Mouse (Mus musculus) liver, adult (tissue): ENCODE results near the gene Pld3.

Experiments
- GATA4 ChIP-seq: IDR thresholded peaks from 2 replicates; pipeline ENCODE4 v1.6.1; 2014; ENCODE audit warnings: mild to moderate bottlenecking, low read length; ENCODE audit not compliant: insufficient replicate concordance

The Pld3 gene

GRCm38 (mm10) chr7:27541431-27541830, 11.6 kb downstream of the Pld3 start:
- TF ChIP-seq GATA4: no peak

- no peak for TF ChIP-seq GATA4
Measured at GRCm38 (mm10) chr7:27540935-27541334, 12.1 kb downstream of the Pld3 start.

GRCm38 (mm10) chr7:27540521-27540920, 12.5 kb downstream of the Pld3 start:
- TF ChIP-seq GATA4: no peak

GRCm38 (mm10) chr7:27538797-27539196, 14.2 kb downstream of the Pld3 start:
- TF ChIP-seq GATA4: no peak

GRCm38 (mm10) chr7:27537998-27538397, 15.0 kb downstream of the Pld3 start:
- no peak for TF ChIP-seq GATA4

- TF ChIP-seq GATA4: no peak
Measured at GRCm38 (mm10) chr7:27536618-27537017, 16.4 kb downstream of the Pld3 start.

GRCm38 (mm10) chr7:27535386-27535785, 17.6 kb downstream of the Pld3 start:
- no peak for TF ChIP-seq GATA4

- no peak for TF ChIP-seq GATA4
Measured at GRCm38 (mm10) chr7:27532480-27533050, 20.5 kb downstream of the Pld3 start.

GRCm38 (mm10) chr7:27531707-27532106, 21.3 kb downstream of the Pld3 start:
- TF ChIP-seq GATA4: no peak

- TF ChIP-seq GATA4: no peak
Measured at GRCm38 (mm10) chr7:27530937-27531336, 22.1 kb downstream of the Pld3 start.

- TF ChIP-seq GATA4: no peak
Measured at GRCm38 (mm10) chr7:27529070-27529469, 23.9 kb downstream of the Pld3 start.

- no peak for TF ChIP-seq GATA4
Measured at GRCm38 (mm10) chr7:27526039-27526827, 26.8 kb downstream of the Pld3 start.

GRCm38 (mm10) chr7:27523805-27524204, 29.2 kb downstream of the Pld3 start:
- TF ChIP-seq GATA4: no peak

GRCm38 (mm10) chr7:27522967-27523366, 30.1 kb downstream of the Pld3 start, which contains the start of gene Hipk4:
Hipk4 (plus strand) TSS chr7:27523267.
- TF ChIP-seq GATA4: no peak

GRCm38 (mm10) chr7:27520599-27520998, 32.4 kb downstream of the Pld3 start:
- TF ChIP-seq GATA4: no peak

GRCm38 (mm10) chr7:27520104-27520503, 32.9 kb downstream of the Pld3 start:
- TF ChIP-seq GATA4: no peak

- TF ChIP-seq GATA4: no peak
Measured at GRCm38 (mm10) chr7:27518314-27518713, 34.7 kb downstream of the Pld3 start.

GRCm38 (mm10) chr7:27514961-27515360, 38.1 kb downstream of the Pld3 start:
- TF ChIP-seq GATA4: no peak
